Mouse (Mus musculus): ENCODE measurements around the gene H2-DMb2.

DNA sequence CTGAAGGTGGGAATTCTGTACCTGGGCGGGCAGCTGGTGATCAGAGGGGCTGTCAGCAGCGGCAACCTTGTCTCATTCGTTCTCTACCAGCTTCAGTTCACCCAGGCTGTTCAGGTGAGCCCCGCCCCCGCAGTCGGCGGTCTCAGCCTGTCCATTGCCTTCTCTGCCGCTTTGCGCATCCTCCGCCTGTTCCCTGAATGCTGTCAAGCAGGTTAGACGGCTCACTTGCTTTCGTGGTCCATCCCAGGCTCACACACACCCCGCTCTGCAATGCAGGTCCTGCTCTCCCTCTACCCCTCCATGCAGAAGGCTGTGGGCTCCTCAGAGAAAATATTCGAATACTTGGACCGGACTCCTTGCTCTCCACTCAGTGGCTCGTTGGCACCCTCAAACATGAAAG, 49.7 kb downstream of the H2-DMb2 start:
- TF ChIP-seq CTCF (IDR thresholded peaks at IDR 0.05; ENCODE audit: low read depth) (no peak), EP300 (IDR thresholded peaks at IDR 0.05; ENCODE audit: low read depth) (no peak)
